Mouse (Mus musculus): ENCODE data around the gene 9530077C05Rik. TPM values are rescaled to one million over a fixed set of nuclear protein-coding genes. Genes with fewer than 3 reads are reported as not detected.

9530077C05Rik gene
- polyA plus RNA-seq (2014; fragmentation: Illumina TruSeq; extraction: RNeasy Lipid Tissue Mini Kit (QIAGEN cat#74804); ENCODE audit: low read depth, low replicate concordance) = 1.2 TPM

GRCm38 (mm10) chr9:22411002-22411857 lies at the start of gene 9530077C05Rik:
Gene 9530077C05Rik, plus strand, starts transcription at chr9:22411513.

GRCm38 (mm10) chr9:22389021-22389476 lies 22.3 kb upstream of the 9530077C05Rik start, which contains the start of gene Anln:
Gene Anln, minus strand, starts transcription at chr9:22389188.

GRCm38 (mm10) chr9:22453990-22454389 lies 42.7 kb downstream of the 9530077C05Rik start, which contains the start of gene Gm17545:
Gene Gm17545, plus strand, starts transcription at chr9:22454290.

DNA sequence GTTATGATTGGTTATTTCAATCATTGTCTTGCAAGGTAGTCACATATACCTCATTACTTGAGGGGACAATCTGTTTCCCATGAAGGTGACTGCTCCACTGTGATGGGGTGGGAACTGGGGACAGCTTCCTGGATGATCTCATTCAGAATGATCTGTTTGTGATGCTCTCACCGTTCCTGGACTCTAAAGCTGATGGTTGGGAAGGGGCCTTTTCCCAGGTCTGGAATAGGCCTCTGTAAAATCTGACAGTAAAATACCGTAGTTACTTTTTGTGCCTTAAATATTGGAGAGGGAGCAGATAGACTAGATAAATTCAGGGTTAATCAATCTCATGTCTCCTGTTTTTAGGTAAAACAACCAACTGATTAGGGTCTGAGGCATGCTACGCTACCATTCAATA lies 58.3 kb downstream of the 9530077C05Rik start, which contains the start of gene Rp9:
Rp9 (minus strand) TSS at position 101 of the 400 bp plus-strand sequence.

GRCm38 (mm10) chr9:22475424-22475868 lies 64.1 kb downstream of the 9530077C05Rik start, which contains the start of gene Bbs9:
Gene Bbs9, plus strand, starts transcription at chr9:22475715.

Other genes with a start within 250 kb of the 9530077C05Rik start
- gene Zfp872, start 223.4 kb upstream of the 9530077C05Rik start, polyA plus RNA-seq (2014; fragmentation: Illumina TruSeq; extraction: RNeasy Lipid Tissue Mini Kit (QIAGEN cat#74804); ENCODE audit: low read depth, low replicate concordance) = not detected
- 24.3 TPM for gene Zfp809, start 185.8 kb upstream of the 9530077C05Rik start, polyA plus RNA-seq (2014; fragmentation: Illumina TruSeq; extraction: RNeasy Lipid Tissue Mini Kit (QIAGEN cat#74804); ENCODE audit: low read depth, low replicate concordance)
- 0.16 TPM for gene Zfp599, start 151.6 kb upstream of the 9530077C05Rik start, polyA plus RNA-seq (2014; fragmentation: Illumina TruSeq; extraction: RNeasy Lipid Tissue Mini Kit (QIAGEN cat#74804); ENCODE audit: low read depth, low replicate concordance)
- gene Zfp810, start 103.9 kb upstream of the 9530077C05Rik start, polyA plus RNA-seq (2014; fragmentation: Illumina TruSeq; extraction: RNeasy Lipid Tissue Mini Kit (QIAGEN cat#74804); ENCODE audit: low read depth, low replicate concordance) = 6.6 TPM
- 2.0 TPM for gene Anln, start 22.3 kb upstream of the 9530077C05Rik start, polyA plus RNA-seq (2014; fragmentation: Illumina TruSeq; extraction: RNeasy Lipid Tissue Mini Kit (QIAGEN cat#74804); ENCODE audit: low read depth, low replicate concordance)
- gene Gm17545, start 42.8 kb downstream of the 9530077C05Rik start, polyA plus RNA-seq (2014; fragmentation: Illumina TruSeq; extraction: RNeasy Lipid Tissue Mini Kit (QIAGEN cat#74804); ENCODE audit: low read depth, low replicate concordance) = not detected
- 55.9 TPM for gene Rp9, start 58.2 kb downstream of the 9530077C05Rik start, polyA plus RNA-seq (2014; fragmentation: Illumina TruSeq; extraction: RNeasy Lipid Tissue Mini Kit (QIAGEN cat#74804); ENCODE audit: low read depth, low replicate concordance)
- 8.0 TPM for gene Bbs9, start 64.2 kb downstream of the 9530077C05Rik start, polyA plus RNA-seq (2014; fragmentation: Illumina TruSeq; extraction: RNeasy Lipid Tissue Mini Kit (QIAGEN cat#74804); ENCODE audit: low read depth, low replicate concordance)

Data from heart, adult 10 weeks (tissue).